Mouse (Mus musculus) spleen, adult 18-20 months (tissue): ENCODE measurements around the gene Pafah2.

ENCODE experiments used
- DNase-seq, 2 experiments: peaks; one replicate each; pipeline ENCODE4 v3.0.0; 2022; ENCODE audit warnings: mixed read lengths in 2 of 2

Gene Pafah2

DNA sequence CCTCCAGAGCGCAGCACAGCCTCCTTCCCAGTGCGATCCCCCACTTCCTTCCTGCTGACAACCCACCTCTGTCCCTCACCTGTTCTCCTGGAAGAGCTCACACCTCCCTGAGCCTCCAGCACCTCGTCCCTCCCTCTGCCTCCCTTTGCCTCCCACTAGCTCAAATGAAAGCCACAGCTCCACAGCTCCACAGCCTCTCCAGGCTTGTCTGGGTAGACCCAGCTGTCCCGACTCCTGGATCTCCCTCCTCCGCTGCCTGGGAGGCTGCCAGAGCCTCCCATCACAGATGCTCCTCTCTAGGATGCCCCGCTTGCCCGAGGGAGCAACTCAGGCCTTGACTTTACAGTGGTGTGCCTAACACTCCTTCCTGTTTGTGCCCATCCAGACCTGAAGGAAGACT, 29.0 kb downstream of the Pafah2 start:
- no peak for DNase-seq

DNA sequence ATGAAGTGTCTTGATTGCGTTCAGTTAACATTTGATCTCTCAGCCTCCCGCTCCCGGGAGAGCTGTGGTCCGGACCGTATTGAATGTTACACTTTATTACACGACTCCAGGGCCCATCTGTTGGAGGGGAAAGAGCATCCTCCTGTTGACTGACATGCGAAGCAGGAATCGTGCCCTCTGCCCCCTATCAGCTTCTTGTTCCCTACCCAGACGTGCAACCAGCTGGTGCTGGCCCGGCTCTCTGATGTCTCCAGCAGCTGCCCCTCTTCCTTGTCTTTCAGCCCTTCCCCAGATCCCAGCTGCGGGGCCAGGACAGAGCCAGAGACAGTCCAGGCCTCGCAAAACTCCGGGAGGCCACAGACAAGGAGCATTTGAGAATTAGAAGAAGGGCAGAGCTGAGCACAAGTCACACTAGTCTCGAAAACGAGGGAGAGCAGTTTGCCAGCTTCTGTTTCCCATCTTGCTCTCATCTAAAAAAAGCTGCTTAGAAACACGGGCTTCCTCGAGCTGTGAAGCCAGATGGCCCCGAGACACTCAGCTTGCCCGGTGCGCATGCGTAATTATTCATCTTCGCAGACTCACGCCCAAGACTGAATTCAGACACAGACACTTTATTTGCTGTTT, 34.4 kb downstream of the Pafah2 start:
- no peak for DNase-seq

DNA sequence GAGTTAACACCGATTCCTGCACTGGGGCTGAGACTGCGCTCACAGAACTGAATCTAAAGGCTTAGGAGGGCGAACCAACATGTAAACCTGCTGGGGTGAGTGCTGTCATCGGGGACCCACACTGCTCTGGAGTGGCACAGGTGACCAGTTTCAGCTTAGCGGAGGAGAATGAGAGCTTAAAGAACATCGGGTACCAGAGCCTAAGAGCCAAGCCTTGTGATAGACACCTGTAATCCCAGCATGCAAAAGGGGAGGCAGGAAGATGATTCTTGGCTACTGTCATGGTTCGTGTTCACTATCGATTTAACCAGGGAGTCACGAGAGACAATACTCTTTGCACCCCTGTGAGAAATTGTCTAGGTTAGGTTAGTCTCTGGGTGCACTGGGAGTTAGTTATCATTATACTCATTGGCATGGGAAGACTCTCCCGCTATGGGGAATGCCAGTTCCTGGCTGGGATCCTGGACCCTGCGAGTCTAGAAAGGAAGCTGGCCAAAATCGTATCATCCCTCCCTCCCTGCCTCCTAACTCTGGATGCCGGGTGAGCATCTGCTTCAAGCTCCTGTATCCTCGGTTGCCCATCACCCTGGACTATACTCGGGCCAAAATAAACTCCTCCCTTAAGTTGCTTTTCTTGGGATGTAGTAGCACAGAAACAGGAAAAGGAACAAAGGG, 36.7 kb downstream of the Pafah2 start:
- DNase-seq, result no peak

DNA sequence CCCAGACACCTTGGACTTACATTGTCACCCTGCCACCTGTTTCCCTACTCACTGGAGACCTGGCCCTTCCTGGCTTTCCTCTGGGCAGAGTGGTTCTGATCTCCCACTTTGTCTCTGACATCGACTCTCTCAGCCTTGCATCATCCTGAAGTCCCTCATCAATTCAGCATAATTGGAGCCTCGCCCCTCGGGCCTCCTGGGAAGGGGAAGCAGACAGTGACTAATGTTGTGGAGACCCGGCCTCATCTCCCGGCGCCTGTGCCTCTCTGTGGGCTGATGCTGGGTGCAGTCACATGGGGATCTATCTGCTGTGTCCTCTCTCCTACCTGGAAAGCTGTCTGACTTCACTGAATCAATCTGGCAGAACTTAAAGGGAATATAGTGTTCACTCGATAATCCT, 40.1 kb downstream of the Pafah2 start:
- DNase-seq, result no peak

DNA sequence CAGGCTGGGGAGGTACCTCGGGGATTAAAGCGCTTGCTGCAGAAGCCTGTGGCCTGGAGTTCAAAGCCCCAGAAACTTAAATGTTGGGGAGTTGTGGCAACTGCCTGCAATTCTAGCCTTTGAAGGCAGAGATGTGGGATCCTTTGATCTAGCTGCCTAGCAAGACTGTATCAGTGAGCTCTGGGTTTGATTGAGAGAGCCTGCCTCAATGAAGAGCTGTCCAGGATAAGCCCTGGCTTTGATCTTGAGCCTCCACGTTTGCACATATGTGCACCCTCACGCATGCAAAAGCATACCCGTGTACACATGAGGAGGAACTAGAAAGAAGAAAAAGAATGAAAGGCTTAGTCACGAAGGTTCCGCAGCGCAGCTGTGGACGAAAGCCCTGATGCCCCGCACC, 40.5 kb downstream of the Pafah2 start:
- no peak for DNase-seq

DNA sequence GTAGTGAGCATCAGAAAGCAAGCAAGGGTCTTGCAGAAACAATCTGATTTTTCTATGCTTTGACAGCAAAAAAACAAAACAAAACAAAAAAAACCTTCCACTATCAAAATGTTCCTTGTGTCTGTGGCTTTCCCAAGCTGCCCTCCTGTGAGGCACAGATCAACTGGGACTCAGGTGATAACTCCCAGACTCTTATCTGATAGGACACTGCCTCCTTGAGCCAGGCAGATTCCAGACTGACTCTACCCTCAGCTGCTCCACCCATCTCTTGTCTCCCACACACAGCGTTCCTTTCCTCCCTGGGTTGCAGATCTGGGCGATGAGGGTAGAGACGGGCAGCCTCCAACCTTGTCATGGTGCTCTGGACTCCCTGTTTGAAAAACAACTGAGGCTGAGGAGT, 43.0 kb downstream of the Pafah2 start:
- DNase-seq, result no peak

DNA sequence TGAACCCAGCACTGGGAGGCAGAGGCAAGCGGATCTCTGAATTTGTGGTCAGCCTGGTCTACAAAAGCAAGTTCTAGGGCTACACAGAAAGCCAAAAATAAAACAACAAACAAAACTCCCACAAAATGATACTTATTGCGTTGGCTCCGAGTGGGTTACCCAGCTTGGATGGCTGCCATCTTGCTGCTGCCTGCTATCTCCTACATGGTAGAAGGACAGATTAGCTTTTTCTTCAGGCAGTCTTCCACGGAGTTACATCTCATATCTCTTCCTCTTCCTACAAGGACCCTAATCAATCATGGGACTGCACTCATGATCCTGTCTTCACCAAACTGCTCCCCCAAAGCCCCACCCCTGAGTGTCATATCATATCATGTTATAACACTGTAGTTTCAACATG, 43.8 kb downstream of the Pafah2 start:
- no peak for DNase-seq

DNA sequence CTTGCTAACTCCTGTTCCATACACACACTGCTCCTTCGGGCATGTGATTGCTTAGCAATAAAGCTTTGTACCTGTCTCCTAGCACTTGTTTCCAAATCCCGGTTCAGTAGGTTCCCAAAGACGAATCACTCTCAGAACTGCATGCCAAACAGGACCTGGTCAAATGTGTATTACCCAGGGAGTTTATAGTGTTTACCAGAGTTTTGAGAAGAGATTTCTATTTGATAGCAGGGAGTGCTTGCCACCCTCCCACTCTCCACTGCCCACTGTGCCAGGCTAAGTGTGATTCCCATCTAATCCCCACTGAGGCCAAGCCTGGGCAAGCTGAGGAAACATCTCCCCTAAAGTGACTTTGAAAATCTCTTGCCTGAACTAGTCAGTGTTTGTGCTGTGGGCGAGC, 46.1 kb downstream of the Pafah2 start:
- DNase-seq, result no peak

DNA sequence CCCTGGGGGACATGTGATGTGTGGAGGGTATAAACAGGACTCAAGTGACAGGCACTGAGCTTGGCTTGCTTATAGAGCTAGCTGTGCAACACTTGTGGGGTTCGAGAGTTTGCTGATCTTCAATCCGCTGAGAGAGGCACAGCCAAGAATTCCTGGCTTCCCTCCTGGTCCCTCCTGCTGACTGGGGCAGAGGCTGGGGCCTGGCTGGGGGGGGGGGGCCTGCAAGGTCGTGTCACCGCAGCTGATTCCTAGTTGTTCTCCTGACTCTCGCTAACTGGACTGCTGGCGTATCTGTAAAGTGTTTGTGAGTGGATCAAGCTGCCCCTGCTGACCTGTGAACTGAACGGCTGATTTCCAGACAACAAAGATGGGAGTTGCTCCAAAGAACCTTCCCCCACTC, 47.5 kb downstream of the Pafah2 start:
- DNase-seq, result no peak

DNA sequence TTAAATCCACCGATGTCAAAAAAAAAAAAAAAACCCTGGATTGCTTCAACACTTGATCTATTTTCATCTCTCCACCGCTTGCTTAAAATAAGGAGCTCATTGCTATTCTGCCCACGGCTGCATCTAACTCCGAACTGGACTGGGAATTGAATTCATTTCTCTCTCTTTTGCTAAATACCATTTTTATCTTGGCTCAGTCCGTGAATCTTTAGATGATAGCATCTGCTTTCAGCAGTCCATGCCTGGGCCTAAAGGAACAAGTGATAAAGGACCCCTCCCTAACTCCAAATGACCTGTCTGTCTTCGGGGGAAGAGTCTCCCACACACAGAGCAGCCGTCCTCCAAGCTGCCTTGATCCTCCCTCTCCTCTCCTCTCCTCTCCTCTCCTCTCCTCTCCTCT, 48.8 kb downstream of the Pafah2 start:
- DNase-seq, result no peak

DNA sequence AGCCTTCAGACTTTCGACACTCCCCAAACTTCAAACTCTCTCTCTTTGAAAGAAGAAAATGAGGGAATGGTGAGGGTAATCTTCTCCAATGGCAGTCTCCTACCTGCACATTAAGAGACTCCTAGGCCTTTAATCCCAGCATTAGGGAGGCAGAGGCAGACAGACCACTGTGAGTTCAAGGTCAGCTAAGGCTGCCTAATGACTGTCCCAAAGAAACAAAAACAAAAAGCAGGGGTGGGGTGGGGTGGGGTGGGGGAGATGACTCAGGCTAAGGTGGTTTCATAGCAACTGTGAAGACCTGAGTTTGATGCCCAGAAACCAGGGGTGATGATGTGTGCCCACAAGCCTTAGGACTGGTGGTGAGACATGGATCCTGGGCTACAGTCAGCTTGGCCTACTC, 49.4 kb downstream of the Pafah2 start:
- DNase-seq, result no peak

DNA sequence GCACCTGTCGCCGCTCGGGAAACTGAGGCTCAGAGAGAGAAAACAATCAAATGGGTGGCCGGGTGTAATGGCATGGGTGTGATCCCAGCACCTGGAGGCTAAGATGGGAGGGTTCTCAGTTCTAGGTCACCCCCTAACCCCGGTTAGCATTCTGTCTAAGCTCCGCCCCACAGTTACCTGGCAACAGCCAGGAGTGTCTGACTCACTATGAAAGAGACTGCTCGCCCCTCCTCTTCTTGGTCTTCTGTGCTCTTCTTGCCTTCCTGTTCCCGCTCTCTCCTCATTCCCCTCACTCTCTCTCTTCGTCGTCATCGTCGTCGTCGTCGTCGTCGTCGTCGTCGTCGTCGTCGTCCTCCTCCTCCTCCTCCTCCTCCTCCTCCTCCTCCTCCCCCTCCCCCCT, 51.8 kb downstream of the Pafah2 start:
- no peak for DNase-seq

DNA sequence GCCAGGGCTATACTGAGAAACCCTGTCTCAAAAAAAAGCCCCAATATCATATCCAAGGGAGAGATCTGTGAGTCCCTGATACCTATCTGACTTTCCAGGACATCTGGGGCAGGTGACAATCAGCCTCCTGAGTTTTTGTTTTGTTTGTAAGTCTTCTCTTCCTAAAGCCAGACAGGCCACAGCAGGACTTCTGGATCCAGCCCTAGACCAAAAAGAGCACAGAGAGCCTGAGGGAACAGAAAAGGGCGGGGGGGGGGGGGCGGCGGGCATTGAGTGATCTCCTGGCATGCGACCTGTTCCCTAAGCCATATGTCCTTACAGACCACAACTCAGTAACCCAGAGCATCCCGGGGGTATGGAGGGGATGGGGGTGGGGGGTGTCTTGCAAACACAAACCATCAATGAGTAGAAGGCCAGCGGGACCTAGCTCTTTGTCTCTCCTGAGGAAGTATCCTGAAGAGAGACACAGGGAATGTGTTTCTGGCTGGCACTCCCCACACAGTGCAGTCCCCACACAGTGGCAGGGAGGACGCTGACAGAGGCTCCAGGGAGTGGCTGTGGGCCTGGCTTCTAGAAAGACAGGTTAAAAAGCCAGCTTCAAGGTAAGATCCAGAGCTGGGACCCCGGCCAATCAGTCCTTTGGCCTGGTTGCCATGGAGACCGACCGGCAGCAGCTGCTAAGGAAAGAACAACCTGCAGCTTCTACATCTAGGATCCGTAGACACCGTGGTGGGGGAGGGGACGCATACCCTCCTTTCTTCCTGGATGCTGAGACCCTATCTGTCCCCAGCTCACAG, 53.7 kb downstream of the Pafah2 start:
- DNase-seq, result no peak

DNA sequence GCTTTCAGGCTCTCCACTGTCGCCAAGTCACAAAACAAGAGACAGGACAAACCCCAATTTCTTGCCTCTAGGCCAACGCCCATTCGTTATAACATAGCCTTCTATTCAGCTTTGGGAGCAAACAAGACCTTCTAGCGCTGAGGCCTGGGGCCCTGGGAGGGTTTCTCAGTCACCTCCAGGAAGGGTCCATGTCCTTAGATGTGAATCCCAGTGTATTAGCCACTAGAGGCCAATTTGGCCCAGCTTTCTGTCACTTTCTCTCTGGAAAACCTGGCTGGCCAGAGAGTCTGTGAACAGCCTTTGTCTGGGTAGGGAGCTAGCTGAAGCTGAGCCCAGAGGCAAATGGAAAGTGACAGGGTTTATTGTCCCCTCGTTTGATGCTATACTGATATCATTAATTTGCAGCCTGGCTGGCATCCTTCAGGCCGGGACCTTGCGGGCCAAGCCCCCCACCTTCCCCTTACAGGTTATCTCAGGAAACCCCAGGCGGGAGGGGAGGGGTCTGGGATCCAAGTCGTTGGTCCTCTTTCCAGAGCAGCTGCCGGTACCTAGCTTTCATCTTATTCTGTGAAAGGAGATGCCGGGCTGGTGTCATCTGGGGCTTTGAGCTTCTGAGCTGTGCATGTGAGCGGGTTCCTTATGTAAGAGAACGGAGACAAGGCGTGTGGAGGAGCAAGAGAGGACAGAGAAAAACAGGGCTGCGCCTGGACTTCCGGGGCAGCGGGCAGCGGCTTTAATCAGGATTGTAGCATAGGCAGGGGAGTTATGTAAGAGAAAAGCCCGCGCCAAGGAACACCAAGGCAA, 54.5 kb downstream of the Pafah2 start:
- no peak for DNase-seq

DNA sequence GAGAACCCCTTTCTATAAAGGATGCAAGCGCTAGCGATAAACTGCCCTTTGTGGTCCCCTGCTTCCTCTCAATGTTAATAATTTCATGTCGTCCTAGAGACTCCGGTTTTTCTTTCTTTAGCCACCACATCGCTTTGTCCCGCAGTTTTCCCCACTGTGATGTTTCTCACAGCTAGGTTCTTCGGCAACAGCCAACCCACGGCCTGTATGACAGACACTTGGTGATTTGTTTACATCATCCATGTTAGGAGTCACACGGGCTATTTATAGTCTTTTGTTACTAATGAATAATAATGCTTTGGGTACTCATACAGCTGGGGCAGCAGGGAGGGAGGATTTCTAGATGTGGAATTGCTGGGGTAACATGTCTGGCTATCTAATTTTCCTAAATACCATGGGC, 55.4 kb downstream of the Pafah2 start:
- DNase-seq, result no peak

DNA sequence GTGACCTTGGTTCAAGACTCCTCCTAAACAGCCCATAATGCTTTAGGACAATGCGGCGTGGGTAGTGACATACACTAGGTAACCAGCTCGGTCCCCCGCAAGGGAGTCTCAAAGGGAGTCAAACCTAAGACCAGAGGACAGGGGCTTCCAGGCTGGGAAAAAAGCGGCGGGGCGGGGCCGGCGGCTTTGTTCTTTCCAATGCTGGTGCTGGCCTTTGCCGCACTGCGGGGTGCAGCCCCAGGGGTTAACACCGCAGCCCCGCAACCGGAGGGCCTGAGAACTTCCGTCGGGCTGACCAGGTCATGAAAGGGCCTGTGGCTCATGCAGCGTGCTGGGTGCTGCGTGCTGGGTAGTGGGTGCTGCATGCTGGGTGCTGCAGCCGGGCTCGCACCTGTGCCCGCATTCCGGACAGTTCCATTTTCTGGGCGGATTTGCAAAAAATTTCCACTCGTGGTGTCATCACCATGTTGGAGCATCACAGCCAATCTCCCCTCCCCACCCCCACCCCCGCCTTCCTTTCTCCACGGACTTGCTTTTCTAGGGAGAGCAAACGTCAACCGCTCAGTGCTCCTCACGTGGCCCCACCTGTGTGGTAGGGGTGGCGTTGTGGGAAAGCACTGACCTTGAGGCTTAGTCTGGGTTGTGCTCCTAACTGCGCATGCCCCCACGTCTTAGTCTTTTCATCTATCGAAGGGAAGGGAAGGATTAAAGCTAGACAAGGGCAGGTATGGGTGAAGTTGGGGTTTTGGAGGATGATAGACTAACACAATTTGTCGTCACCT, 57.7 kb downstream of the Pafah2 start:
- DNase-seq, result no peak

DNA sequence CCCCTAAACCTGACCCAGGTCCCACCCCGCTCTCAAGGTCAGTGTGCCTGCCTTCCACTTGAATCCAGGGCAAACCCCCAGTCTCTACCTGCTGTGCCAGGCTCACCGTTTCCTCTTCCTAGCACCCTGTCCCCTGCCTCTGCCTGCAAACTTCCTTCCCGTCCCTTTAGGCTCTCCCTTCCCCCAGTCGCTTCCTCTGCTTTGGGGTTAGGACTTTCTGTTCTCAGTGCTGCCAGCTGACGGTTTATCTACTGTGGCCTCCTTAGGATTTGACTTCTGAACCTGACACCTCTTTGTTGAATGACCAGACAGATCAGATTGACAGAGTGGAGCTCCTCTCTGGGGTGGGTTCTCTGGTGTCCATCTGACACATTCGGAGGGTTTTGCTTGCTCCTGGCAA, 59.2 kb downstream of the Pafah2 start:
- no peak for DNase-seq

DNA sequence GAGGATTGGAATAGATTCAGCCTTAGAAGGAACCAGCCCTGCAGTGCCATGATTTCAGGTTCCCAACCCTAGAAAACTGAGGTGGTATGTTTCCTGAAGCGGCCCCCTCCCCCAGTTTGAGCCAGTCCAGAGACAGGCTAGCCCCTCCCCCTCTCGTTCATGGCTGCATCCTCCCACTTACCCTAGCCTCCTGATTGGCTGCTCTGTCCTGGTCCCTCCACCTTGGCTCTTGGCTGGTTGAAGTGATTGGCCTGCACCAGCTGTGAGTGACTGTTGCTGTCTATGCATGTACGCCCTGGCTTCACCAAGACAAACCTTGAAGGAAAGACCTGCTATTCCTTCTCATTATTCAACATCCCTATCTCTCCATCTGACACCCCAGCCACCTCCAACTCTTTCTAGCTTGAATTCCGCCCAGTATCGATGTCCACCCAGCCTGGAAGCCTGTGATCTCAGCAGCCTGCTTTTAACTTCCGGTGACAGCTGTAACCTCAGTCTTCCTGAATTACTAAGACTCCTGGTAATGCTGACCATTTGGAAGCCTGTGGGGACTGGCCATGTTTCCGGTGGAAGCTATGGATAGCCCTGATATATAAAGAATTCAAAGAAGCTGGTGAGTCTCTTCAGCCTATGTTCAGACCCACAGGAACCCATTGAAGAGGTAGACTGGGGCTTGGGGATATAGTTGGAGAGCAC, 61.2 kb downstream of the Pafah2 start:
- no peak for DNase-seq

DNA sequence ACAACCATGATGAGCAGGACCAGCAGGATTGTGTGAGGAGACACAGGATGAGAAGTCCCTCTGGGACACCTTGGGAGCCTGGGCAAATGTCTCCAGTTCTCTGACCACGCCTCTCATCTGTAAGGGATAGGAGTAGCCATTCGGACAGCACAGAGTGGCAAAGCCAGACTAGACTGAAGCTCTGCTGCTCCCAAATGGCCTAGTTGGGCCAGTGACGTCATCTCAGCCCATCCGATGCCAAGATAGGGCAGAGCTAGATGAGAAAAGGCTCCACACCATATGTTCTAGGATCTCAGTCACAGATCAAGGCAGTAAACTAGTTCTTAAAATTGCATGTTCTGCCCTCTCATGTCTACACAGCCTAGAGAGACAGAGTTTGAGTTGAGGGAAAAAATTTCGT, 62.7 kb downstream of the Pafah2 start:
- no peak for DNase-seq

DNA sequence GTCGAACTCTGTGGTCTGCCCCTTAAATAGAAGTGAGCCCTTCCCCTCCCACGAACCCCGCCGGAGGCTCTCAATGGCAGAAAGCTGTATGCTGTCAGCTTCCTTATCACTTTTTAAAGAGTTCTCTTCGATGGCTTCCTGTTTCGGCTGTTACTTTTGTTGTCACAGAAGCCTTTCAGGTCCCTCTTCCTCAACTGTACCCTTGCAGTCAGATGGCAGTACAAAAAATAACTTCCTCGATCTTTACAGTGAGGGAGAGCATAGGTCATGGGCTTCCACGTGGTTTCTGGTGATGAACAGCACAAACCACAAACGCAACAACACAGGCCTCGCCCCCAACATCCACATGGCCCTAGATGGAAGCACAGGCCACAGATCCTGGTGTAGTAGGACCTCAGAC, 64.2 kb downstream of the Pafah2 start:
- peak; percentile 55 to 59 for DNase-seq

DNA sequence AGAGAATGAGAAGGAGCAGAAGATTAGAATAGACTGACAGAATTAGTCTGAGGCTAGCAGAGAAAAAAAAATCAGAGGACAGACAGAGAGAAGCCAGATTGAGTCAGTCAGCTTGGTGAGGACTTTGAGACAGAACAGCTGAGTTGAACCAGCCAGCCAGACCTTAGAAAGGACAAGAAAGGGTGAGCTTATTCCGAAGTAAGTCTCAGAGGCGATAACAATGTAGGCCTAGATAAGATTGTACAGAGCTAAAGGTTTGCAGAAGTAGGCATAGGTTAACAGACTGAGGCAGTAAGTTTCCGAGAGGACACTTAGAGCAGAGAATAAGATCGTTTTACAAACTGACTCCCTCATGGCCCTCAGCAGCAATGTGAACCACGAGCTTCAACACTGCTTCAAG, 65.1 kb downstream of the Pafah2 start:
- DNase-seq, result no peak

DNA sequence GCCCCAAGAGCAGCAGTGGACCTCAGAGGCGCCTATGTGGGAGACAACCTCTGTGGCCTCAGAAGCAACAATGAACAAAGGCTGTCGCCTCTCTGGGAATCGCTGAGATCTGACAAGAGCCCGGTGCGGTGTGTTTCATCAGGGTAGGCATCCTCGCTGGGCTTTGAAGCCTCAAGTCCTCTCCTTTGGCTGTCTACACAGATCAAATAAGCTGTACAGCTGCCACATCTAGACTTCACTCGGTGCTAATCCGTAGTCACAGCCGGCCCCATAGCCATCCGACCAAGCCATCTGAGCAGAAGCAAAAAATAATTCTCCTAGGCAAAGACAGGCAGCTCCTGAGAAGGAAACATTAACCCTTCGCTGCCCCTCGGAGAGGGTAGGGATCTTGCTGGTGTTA, 69.7 kb downstream of the Pafah2 start:
- DNase-seq, result no peak
